Mouse (Mus musculus): ENCODE data around the gene Pdgfd. TPM values are rescaled to one million over a fixed set of nuclear protein-coding genes. Genes with fewer than 3 reads are reported as not detected.

Gene Pdgfd
- total RNA-seq, 2 experiments from 2014 or later, result not detected

DNA sequence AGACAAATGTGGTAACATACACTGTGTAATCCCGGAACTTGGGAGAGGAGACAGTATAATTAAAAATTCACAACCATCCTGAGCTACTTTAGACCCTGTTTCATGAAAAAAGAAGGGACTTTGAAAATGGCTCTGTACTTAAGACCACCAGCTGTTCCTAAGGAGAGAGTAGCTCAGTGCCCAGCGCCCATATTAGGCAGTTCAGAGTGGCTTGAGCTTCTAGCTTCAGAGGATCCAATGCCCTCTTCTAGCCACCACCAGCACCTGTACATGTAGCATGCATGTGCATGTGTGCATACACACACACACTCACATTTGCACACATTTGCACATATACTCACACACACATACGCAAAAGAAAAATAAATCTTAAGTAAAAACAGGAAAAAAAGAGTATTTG is 136.2 kb downstream of the Pdgfd start:
- no peak for ATAC-seq (replicated peaks; ENCODE audit: poor library complexity, severe bottlenecking)

DNA sequence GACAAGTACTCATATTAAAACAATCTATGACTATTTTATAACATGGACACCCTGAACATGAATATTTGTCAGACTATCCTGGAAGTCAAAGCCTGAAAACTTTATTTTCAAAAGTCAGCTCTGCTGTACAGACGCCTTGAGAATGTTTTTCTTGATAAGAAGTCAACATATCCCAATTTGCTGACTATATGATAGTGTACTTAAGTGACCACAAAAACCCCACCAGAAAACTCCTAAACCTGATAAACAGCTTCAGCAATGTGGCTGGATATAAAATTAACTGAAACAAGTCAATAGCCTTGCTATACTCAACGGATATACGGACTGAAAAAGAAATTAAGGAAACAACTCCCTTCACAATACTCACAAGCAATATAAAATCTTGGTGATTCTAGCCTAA is 137.5 kb downstream of the Pdgfd start:
- ATAC-seq (replicated peaks; ENCODE audit: poor library complexity, severe bottlenecking), result no peak

GRCm38 (mm10) chr9:6317114-6317513 is 148.7 kb downstream of the Pdgfd start:
- no peak for ATAC-seq (replicated peaks; ENCODE audit: poor library complexity, severe bottlenecking)

- no peak for ATAC-seq (replicated peaks; ENCODE audit: poor library complexity, severe bottlenecking)
Measured at GRCm38 (mm10) chr9:6325408-6325807, 157.0 kb downstream of the Pdgfd start.

DNA sequence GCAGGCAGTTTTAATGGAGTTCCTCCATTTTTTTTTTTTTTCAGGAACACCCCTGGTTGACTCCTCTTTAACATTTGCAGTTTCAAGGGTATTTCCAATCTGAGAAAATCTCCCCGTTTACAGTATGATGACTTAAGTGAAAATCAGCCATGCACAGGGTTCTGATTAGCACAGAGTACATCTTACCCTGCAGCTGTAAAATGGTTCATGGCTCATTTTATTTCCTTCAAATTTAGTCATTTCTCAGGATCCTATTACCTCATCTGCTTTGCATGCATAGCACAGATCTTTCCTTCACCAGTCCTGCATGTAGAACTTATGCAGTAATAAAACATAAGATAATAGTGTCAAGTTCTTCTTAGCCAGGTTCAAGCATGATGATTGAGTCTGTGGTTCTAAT is 165.1 kb downstream of the Pdgfd start:
- no peak for ATAC-seq (replicated peaks; ENCODE audit: poor library complexity, severe bottlenecking)

DNA sequence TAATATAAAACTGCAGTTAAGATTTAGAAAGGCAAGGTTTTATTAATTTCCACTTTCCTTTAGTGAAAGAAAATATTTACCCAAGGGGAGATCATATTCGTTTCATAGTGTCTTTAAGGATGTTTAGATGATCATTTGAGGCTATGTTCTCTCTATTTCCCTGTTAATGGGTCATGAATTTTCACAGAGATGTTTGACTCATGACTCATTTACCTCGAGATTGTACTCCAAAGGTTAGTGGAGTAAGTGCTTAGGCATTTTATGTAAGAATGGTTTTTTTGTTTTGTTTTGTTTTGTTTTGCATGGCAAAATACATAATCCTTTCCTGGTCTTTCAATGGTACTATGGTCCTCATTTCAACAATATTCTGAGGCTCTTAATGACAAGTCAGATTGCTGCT is 167.9 kb downstream of the Pdgfd start:
- ATAC-seq (replicated peaks; ENCODE audit: poor library complexity, severe bottlenecking), result no peak

DNA sequence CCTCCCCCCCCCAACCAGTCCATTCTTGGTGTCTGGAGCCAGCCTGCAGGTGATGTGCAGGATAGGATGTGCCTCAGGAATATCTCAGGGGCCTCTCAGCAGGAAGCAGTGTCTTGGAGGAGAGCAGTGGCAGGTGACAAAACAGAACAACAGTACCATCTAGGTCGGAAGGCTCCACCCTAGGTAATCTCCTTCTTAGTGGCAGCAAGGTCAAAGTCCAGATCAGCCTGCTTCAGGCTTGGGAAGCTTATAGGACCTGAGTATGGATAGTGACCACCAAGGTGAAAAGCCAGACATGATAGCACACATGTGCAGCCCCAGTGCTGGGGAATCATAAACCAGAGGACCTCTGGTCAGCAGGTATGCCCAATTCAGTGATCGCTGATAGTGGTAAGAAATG is 169.5 kb downstream of the Pdgfd start:
- ATAC-seq (replicated peaks; ENCODE audit: poor library complexity, severe bottlenecking), result no peak

DNA sequence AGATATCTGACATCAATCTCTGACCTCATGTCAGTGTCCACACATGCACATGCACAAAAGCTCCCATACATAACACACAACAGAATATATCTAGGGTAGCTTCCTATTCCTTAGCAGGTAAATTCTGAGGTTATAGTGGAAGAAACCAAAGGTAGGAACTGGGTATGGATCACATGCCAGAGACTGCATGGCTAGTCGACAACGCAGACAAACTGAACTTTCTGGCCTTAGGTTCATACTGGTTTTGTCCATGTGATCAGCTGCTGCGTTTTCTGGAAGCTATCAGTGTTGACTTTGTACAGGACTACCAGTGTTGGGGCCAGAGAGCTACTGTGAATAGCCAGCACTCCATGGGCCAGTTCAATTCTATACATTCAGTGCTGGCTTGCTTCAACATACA is 170.0 kb downstream of the Pdgfd start:
- ATAC-seq (replicated peaks; ENCODE audit: poor library complexity, severe bottlenecking), result no peak

DNA sequence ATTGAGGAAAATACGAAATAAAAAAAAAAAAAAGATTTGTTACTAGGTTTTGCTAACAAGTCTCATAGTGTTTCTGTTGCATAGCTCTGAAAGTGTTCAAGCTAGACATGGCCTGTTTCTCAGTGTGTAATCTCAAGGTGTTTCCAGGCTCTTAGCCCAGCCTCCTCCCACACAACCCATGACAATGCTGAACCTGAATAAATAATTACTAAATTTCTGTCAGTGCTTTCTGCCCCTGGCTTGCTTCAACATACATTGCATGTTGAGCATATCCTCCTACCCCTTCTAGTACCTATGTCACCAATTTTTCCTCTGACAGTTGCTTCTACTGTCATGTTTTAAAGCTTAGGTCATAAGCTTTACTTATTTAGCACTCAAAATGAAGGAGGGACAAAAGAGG is 171.0 kb downstream of the Pdgfd start:
- ATAC-seq (replicated peaks; ENCODE audit: poor library complexity, severe bottlenecking), result no peak

DNA sequence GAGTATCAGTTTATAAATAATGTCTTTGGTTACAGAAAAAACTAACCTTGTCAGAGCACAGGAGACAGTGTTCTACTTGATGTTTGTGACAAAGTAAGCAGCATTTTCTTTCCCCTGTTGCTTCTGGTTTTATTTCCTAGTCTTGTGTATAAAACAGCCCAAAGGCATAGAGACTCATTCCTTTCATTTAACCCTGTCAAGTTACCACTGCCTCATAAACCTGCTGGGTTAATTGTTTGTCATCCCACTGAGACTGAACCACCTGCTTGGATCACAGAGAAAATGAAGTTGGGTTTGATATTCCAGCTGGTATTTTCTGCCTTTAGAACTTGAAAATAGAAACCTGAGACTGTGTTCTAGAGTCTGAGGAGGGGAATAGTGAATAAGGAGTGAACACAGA is 172.4 kb downstream of the Pdgfd start:
- ATAC-seq (replicated peaks; ENCODE audit: poor library complexity, severe bottlenecking), result no peak

DNA sequence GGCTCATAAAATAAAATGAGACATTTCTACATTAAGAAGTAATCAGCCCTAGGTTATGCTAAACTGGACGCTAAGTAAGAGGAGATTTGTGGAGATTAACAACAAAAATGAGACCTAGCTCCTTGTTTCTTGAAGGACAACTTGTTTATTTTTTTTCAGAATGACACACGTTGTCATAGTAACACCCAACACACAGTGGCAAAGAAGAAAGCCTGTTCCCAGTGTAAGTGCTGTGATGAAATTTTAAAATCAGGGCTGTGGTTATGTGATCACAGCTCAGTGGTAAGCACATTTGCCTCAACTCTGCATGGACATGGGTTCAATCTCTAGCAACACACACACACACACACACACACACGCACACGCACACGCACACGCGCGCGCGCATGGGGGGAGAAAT is 174.5 kb downstream of the Pdgfd start:
- ATAC-seq (replicated peaks; ENCODE audit: poor library complexity, severe bottlenecking), result no peak

- ATAC-seq (replicated peaks; ENCODE audit: poor library complexity, severe bottlenecking), result no peak
Measured at GRCm38 (mm10) chr9:6344514-6344913, 176.1 kb downstream of the Pdgfd start.

- no peak for ATAC-seq (replicated peaks; ENCODE audit: poor library complexity, severe bottlenecking)
Measured at GRCm38 (mm10) chr9:6344924-6345323, 176.5 kb downstream of the Pdgfd start.

DNA sequence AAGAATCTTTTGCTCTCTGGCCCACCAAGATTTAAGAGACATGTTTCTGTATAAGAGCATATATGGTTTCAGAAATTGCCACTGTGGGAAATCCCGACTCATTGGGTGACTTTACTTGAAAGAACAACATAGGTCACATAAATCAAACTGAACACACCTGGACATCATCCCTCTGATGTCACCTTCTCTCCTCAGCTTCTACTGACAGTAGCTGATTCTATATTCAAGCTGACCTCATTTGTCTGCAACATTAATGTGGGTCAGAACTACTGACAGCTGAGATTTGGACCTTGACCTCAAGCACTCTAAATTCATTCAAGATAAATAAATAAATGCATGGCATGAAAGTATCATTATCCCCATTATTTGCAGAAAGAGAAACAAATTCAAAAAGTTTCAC is 177.0 kb downstream of the Pdgfd start:
- no peak for ATAC-seq (replicated peaks; ENCODE audit: poor library complexity, severe bottlenecking)

GRCm38 (mm10) chr9:6353257-6353960 is 185.0 kb downstream of the Pdgfd start:
- ATAC-seq (replicated peaks; ENCODE audit: poor library complexity, severe bottlenecking), result no peak

DNA sequence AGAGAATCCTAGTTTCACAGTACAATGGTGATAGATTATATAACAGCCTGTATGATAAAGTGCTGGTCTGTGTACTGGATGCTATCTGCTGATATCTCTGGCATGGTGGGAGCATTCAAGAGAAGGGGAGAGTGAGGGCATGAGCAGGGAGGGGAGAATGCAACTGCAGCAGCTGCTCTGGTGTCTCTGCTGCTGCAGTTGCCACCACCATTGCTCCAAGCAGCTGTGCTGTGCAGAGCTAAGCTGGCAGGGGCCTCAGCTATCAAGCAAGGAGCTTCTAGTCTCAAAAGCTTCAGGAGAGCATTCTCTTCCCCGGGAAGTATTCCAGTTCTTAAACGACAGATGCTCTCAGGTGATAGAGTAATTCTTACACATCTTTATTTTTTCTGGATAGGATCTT is 192.4 kb downstream of the Pdgfd start:
- no peak for ATAC-seq (replicated peaks; ENCODE audit: poor library complexity, severe bottlenecking)

DNA sequence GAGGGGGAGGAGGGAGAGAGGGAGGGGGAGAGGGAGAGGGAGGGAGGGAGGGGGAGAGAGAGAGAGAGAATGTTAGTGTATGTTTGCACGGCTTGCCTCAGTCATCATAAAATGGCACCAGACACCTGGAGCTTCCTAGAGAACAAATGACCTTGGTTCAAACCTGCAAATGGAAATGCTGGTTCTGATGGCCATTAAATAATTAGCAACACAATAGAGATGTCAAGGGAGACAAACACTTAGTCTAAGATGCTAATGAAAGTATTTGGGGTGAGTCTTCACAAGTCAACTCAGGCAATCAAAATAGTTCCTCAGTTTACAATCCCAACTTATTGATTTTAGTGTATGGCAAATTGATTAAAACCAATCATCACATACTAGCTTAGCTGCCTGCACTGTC is 198.2 kb downstream of the Pdgfd start:
- ATAC-seq (replicated peaks; ENCODE audit: poor library complexity, severe bottlenecking), result no peak

DNA sequence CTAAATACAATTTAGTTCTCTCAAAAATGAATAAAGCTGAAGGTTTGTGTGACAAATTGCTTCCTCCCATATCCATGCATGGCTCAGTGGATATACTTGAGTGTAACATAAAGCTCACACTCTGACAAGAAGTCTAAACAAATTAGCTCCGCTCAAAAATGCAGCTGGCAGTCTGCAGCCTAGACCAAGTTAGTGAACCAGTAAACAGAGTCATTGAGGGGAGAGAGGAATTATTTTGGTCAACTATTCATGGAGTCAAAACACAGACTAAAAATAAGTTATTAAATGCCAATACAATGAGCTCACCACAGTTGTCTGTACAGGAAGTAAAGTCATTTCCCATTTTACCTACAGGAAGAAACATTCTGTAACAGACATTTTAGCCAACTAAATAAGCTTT is 233.4 kb downstream of the Pdgfd start:
- ATAC-seq (replicated peaks; ENCODE audit: poor library complexity, severe bottlenecking), result no peak

DNA sequence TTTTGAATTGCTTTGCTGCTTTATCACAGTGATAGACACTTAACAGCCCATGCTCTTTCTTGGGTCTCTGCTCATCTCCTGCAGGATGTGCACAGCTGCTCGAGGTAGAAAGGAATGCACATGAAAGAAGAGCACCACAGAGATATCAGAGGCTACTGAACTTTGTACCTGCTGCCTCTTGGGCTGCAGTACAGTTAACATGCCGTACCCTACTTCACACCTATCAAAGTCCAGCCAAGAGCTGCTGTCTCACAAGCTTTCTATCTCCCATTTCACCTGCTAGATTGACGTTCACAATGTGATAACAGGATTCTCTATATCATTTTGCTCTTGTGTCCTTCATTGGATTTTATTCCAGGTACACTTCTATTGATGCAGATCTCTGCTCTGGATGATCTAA is 238.2 kb downstream of the Pdgfd start:
- ATAC-seq (replicated peaks; ENCODE audit: poor library complexity, severe bottlenecking), result no peak

DNA sequence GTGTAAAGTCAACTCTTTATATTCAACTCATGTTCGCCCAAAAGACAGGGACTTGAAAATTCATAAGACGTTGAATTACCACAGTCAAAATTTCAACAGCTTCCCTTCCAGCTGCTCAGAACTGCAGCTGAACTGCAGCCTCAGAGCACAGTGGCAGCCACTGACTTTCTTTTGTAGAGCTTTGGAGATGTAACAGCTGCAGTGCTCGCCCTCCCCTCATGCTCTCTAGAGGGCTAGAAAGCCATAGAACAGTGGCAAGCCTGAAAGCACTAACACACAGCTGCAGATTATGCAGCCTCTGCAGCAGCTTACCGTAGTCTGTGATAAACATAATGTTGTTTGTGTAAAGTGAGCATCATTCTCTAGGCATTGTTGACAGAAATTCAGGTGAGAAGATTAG is 239.6 kb downstream of the Pdgfd start:
- ATAC-seq (replicated peaks; ENCODE audit: poor library complexity, severe bottlenecking), result no peak

DNA sequence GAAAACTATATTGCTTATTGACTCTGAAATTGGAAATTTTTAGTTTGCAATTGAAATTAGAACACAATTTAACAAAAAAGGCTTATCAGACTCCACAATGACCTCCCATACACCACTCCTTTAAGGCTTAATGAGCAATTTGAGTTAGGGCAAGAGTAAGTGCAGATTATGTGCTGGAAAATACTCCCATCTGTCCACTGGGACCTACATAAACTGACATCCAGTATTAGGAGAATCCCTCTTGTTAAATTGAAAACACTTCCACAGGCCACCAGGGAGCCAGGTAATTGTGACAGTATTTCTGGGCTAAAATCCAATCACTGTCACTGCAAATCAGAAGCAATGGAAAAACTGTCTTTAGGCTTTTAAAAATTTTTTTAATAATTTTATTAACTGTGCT is 256.2 kb downstream of the Pdgfd start:
- no peak for ATAC-seq (replicated peaks; ENCODE audit: poor library complexity, severe bottlenecking)
